Mouse (Mus musculus) activated CD4-positive, CD25-positive, alpha-beta regulatory T cell, adult 4 months (primary cell): ENCODE results near the gene Pidd1. TPM values are rescaled to one million over a fixed set of nuclear protein-coding genes. Genes with fewer than 3 reads are reported as not detected.
A peak's percentile ranks its signal among the peaks of the same experiment; 100 is the strongest.

Source experiments
- ATAC-seq: one replicate; pipeline ENCODE4 v1.8.0; 2017
- polyA plus RNA-seq, 2 experiments: library from polyadenylated mRNA; unstranded; fragments of 100-300 nt; shearing (Covaris generic); gene quantifications; one replicate each; pipeline ENCODE4 v1.2.1; 2017

The Pidd1 gene
- 10 to 100 TPM in 1 of 2 experiments, 1 to 10 TPM in 1; 5.3 to 12.7 TPM for polyA plus RNA-seq

GRCm38 (mm10) chr7:141443828-141444237, at the start of gene Pidd1:
Pidd1 (minus strand) TSS chr7:141444025.
- peak; percentile 44 for ATAC-seq

GRCm38 (mm10) chr7:141492738-141493137, 48.9 kb upstream of the Pidd1 start:
- ATAC-seq = no peak

GRCm38 (mm10) chr7:141491151-141491550, 47.3 kb upstream of the Pidd1 start:
- ATAC-seq = no peak

- ATAC-seq = no peak
Observed at GRCm38 (mm10) chr7:141487141-141487540, 43.3 kb upstream of the Pidd1 start.

- no peak for ATAC-seq
Observed at GRCm38 (mm10) chr7:141486239-141486638, 42.4 kb upstream of the Pidd1 start.

- no peak for ATAC-seq
Observed at GRCm38 (mm10) chr7:141485606-141486005, 41.8 kb upstream of the Pidd1 start.

- no peak for ATAC-seq
Observed at GRCm38 (mm10) chr7:141485186-141485585, 41.4 kb upstream of the Pidd1 start.

GRCm38 (mm10) chr7:141484186-141485120, 40.6 kb upstream of the Pidd1 start:
- ATAC-seq = no peak

GRCm38 (mm10) chr7:141483114-141483653, 39.4 kb upstream of the Pidd1 start:
- no peak for ATAC-seq

GRCm38 (mm10) chr7:141482531-141483024, 38.8 kb upstream of the Pidd1 start:
- ATAC-seq = no peak

GRCm38 (mm10) chr7:141481498-141482401, 37.9 kb upstream of the Pidd1 start:
- no peak for ATAC-seq

- peak; percentile 93 for ATAC-seq
Observed at GRCm38 (mm10) chr7:141480842-141481497, 37.1 kb upstream of the Pidd1 start.

GRCm38 (mm10) chr7:141478270-141478748, 34.5 kb upstream of the Pidd1 start:
- no peak for ATAC-seq

GRCm38 (mm10) chr7:141477578-141478269, 33.9 kb upstream of the Pidd1 start:
- ATAC-seq = no peak

GRCm38 (mm10) chr7:141476981-141477370, 33.2 kb upstream of the Pidd1 start:
- ATAC-seq = no peak

GRCm38 (mm10) chr7:141476226-141476980, 32.6 kb upstream of the Pidd1 start:
- ATAC-seq = no peak

- no peak for ATAC-seq
Observed at GRCm38 (mm10) chr7:141475805-141476158, 32.0 kb upstream of the Pidd1 start.

GRCm38 (mm10) chr7:141475011-141475804, 31.4 kb upstream of the Pidd1 start, which contains the start of the genes Polr2l and Tspan4:
Polr2l (minus strand) TSS chr7:141475132.
Tspan4 (plus strand) TSS chr7:141475240.
- peak; percentile 90 for ATAC-seq

- ATAC-seq = no peak
Observed at GRCm38 (mm10) chr7:141474160-141474559, 30.3 kb upstream of the Pidd1 start.

- ATAC-seq = no peak
Observed at GRCm38 (mm10) chr7:141472763-141473162, 28.9 kb upstream of the Pidd1 start.
